Mouse (Mus musculus) embryo, embryonic 11.5 days (tissue): Measurements from ENCODE around the gene Efcab11.

Experiments used
- DNase-seq: peaks from one replicate; pipeline ENCODE4 v3.0.0-alpha.2; 2012; ENCODE audit warnings: low read depth, low spot score

Efcab11 gene

DNA sequence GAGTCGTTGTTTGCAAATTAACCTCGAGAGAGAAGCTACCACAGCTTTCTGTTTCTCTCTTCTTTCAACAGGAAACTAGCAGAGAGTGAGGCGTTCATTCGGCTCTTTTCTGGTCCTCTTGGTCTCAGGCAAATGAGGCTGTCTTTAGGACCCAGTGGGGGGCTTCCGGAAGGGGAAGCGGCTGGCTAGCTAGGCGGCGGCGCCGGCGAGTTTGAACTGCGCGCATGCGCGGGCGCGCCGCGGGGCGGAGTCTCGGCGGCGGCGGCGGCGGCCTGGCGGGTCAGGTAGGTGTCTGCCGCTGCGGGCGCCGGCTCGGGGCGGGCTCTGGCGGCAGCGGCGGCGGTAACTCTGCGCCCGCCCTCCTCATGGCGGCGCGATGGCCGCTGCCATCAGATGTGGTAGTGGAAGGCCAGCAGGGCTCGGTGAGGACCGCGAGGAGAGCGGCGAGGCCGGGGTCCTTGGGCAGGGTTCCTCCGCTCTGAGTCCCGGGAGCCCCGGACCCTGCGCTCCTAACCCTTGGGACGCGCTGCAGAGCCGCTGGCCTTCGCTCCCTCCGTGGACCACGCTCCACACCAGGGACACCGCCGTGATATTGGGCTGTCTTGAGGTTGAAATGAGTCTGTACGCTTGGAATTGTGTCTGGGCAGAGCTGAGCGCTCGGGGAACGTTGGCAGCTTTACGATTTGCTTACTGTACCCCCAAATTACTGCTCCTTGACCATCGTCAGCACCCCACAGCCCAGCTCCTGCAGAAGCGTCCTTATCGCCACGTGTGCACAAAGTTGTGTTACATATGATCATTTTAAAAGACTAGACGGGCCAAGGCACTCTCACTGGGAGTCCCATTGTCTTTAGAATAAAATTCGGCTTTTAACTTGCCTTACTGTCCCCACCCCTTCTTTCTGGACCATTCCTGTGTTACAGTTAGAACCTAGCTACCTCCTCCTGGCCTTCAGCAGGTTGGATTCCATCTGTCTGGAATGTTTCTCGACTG lies at the start of gene Efcab11, which contains the start of gene Tdp1:
Gene Efcab11, minus strand, starts transcription at position 171 of the 993 bp plus-strand sequence.
Gene Tdp1, plus strand, starts transcription at position 249 of the 993 bp plus-strand sequence.
- DNase-seq, result peak; percentile 89

DNA sequence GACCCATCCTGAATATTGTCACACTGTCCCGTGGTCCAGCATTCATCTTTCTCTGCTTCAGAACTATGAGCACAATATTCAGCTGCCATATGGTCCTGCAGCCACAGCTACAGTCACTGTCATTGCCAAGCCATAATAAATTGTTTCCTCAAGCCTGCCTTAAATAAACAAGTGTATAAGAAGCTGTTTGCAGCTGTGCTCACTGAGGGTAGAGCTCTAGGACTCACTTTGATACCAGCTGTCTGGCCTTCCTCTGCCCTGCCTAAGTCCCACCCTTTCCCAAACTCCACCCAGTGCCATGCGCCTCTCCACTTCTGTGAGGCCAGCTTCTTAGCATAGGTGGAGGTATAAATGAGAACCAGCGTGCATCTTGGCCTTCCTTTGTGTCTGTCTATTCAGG lies 49.4 kb upstream of the Efcab11 start:
- no peak for DNase-seq

DNA sequence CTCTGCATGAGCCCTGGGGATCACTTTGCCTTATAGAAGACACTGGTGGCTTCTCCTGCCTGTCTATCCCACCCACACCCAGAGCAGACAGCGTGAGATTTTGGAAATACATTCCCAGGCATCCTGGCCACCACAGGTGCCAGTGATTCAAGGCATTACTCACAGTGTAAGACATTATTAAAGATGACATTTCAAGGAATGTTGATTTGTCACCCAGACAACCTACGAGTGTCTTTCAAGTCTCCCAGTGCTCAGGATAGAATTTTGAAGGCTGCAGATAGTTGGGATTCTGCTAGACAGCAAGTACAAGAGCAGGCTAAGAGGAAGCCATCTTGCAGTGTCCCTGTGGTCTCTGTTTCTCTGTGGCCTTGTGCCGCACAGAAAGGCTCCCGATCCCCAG lies 48.0 kb upstream of the Efcab11 start:
- no peak for DNase-seq

DNA sequence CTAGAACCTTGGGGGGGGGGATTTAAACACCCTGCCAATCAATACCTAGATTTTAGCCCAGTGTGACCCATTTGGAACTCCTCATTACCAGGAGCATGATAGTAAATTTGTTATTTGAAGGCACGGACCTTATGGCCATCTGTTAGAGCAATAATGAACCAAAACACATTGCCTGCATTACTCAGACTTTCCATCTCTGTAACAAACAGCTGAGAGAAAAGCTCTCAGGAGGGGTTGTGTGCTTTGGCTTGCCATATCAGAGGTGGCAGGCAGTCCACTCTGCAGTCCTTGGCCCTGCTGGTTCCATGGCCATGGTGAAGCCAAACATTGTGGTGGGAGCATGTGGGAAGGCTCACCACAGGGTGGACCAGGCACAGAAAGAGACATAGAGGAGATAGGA lies 44.9 kb upstream of the Efcab11 start:
- no peak for DNase-seq

DNA sequence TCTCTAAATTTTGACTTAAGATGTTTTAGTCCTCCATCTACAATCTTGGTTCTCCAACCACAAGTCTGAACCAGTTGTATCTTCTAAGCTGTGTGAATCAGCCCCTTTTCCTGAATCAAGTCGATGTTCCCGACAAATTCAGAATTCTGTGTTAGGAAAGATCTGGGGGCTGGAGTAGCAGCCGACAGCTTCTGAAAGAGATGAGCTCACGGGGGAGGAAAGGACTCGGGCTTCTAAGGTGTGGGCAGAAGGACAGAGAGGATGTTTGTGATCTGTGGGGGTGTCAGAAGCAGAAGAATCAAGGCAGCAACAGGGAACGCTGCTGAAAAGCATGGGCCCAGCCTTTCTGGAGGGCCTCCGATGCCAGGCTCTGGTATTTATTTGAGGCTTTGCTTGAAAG lies 44.1 kb upstream of the Efcab11 start:
- no peak for DNase-seq

DNA sequence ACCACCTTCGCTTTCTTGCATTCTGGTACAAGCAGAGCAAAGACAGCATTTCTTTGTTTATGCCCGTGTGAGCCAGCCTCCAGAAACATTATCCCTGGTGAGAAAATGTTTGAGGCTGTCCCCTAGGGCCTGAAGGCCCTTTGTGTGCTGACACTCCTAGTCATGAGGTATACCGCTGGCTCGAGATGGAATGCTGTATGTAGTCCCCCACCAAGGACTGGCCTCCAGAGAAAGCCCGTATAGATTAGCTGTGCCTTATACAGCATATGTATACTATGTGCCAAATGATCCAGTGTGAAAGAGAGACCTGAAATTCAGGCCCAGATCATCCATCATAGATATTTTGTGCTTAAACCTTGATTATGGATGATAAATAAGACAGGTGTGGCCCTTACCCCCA lies 39.5 kb upstream of the Efcab11 start:
- no peak for DNase-seq

DNA sequence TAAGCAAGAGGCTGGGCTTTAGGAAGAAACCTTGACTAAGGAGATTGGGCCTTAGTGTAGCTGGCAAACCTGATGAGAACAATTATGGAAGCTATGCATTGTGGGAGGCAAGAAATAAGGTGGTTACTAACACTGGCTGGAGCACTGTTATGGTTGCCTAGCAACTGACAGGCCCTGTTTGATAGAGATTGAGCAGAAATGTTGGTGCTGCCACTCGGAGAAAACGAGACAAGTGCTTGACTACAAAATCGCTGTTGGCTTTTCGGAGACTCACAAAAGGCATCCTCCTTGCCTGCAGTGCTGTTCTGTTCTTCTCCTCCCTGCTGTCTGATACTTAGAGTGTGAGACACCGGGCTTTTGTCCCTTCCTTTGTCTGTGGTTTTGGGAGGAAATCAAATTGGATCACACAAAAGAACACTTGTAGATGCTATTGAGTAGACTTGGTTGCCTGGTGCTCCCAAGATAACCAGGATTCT lies 38.9 kb upstream of the Efcab11 start:
- no peak for DNase-seq

DNA sequence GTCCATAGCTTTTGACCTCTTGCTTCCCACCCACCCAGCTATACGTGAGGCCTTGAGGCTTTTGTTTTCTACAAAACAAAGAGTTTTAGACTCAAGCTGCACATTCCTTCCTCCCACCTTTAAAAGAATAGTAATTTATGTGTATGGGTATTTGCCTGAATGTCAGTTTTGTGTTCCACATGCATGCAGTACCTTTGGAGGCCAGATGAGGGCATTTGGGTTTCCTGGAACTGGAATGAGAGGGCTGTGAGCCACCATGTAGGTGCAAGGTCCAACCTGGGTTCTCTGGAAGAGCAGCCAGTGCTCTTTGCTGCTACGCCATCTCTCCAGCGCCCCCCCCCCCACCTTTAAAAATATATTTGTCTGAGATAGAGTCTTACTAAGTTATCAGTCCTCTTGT lies 36.8 kb upstream of the Efcab11 start:
- no peak for DNase-seq

DNA sequence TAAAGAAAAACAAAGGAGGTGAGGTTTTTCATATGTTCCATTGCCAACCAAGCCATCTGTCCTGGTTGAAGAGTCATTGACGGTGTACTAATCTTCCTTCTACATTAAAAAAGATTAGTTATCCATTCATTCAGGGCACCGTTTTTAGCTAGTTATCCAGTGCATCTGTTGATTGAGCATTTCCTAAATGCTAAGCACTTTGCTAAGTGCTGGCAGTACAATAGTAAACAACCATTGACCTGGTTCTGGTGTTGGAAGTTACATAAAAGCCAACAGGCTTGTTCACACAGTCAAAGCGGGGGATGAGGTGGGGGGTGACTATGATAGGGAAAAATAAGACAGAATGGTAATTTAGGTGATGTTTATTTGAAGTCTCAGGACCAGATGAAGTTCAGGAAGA lies 35.4 kb upstream of the Efcab11 start:
- DNase-seq, result no peak

DNA sequence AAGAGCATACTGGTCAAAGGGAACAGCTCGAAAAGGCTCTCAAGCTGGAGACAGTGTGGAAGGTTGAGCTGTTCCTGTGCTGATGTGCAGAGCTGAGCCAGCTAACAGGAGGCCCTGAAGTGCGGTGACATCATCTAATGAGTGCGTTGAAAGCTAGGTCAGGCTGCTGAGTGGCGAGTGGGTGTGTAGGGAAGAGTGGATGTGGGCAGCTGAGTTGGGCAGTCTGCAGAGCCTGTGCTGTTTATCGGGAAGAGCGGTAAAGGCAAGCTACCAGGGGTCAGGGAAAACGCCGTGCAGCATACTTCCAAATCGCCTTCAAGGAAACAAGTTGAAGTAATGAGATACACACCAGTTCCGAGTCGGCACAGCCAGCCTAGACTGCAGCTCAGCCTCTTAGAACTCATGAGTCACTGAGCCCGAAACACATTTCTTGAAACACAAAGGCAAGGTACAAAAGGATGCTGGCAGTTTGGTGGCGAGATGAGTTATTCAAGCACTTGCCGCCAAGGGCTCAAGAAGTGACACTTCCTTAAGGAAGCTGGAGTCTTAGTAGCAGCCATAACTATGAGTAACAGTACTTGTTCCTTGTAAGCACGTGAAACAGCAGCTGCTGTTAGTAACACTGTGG lies 33.7 kb upstream of the Efcab11 start:
- no peak for DNase-seq

DNA sequence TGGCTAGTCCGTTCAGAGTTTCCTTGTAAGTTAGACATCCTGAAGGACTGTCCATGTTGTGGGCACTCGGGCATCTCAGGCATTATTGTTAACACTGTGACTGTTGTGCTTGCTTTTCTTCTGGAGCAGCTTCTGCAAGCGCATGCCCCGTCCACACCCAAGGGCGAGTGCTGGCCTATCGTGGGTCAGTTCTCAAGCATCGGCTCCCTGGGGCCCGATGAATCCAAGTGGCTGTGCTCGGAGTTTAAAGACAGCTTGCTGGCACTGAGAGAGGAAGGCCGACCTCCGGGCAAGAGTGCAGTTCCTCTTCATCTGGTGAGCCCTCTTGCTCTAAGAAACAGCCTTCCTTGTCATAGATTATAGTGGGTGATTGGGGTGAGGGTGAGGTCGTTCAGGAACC lies 27.2 kb upstream of the Efcab11 start:
- DNase-seq, result no peak

DNA sequence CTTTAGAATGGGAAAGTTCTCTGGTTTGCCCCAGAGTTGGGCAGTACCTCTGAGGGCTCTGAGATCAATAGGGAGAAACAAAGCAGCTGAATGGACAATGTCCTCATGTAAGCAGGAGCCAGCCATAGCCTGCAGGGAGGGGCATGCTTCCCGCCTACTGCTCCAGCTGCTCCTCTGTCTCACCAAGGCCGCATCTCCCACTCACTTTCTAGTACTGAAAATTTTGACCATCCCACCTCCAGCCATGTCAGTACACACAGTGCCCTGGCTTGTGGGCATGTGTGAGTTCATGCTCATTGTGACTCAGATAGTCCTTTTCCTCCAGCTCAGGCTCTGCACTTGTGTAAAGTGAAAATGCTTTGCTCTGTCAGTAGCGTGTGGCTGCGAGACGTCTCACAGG lies 20.3 kb upstream of the Efcab11 start:
- DNase-seq, result no peak

DNA sequence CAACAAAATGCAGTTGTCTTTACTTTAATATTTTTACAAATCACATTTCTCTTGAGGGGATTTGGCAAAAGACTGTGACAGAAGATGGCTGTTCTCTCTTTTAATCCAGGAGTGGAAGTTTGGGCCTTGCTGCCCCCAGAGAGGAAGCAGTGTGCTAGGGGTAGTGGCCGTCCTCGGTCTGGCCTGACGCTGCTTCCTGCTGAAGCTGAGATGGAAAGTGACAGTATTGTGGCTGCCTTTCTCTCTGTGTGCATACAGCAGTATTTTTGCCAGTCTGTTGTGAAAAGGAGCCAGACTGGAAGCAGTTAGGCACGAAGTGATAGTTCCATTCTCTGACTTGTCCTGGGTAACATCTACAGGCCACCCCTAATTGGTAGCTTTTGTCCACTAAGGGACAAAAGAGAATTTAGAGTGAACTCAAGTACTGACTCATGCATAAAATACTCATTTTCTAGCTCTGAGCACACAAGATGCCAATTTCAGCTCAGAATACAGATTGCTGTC lies 18.7 kb upstream of the Efcab11 start:
- DNase-seq, result no peak

DNA sequence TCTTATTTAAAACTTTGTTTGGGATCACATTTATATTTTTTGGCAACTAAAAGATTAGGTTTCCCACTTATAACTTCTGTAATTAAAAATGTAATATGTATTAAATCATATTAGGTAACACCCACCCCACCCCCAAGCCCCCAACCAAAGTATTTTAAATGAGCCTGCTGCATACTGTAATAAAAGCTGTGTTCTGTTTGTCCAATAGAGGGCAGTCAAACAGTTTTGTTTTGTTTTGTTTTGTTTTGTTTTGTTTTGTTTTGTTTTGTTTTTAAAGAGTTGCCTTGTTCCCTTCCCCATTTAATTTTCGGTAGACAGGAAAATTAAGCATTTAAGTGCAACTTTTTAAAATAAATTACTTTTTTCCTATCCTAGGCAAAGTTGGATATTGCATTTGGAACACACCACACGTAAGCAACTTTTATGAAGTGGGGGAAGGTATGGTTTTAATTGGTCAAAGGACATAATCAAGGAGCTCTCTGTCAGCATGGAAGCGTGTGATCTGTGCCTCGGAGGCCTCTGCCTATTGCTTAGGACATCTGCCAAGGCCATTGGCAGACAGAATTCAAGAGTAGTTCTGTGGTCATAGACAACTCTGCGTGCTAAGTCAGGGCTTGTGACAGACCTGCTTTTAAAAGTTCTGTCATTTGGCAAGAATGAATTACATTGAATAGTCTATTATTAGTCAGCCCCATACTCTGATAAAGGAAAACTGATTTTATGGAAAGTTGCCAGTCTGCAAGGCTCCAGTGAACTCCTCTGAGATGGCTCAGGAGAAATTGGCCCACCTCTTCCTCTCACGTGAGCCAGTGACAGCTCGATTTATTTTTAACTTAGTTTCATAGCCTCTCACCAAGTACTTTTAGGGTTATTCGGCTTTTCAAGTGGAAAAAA lies 18.0 kb upstream of the Efcab11 start:
- DNase-seq, result no peak

DNA sequence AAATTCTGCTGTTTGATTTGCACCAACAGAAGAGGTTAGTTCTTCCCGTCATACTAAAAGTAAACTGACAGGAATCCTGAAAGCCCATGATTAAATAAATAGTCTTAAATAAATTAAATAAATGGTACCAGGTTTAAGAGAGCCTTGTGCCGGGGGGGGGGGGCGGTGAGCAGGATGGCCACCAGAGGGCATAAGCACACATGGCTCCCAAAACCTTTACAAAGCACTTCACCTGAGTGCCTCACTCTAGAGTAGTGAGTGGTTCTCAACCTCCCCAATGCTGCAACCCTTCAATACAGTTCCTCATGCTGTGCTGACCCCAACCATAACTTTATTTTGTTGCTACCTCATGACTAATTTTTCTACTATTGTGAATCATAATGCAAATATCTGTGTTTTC lies 15.8 kb upstream of the Efcab11 start:
- DNase-seq, result no peak

DNA sequence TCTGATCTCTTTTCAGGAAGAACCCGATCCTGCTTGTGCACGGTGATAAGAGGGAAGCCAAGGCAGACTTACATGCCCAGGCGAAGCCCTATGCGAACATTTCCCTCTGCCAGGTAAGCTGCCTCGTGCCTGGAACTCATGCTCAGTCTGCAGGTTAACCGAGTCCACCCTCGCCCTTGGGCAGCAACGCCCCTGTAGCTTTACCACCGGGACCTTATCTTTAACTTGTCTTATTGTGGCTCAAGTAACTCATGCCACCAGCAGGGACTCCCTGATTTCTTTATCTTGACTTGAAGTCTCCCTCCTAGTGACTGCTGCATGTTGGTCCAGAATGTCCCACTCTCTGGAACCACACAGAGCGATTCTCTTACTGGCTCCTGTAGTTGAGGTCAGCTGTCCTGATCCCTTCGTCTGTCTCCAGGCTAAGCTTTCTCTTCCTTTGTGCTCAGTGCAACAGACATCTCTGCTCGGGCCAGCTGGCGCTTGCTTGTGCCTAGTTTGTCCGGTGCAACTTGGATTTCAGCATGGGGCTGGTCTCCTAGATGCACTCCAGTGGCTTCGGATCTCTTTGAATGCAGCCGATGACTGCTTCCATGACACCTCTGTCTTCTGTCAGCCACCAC lies 14.1 kb upstream of the Efcab11 start:
- DNase-seq, result no peak

DNA sequence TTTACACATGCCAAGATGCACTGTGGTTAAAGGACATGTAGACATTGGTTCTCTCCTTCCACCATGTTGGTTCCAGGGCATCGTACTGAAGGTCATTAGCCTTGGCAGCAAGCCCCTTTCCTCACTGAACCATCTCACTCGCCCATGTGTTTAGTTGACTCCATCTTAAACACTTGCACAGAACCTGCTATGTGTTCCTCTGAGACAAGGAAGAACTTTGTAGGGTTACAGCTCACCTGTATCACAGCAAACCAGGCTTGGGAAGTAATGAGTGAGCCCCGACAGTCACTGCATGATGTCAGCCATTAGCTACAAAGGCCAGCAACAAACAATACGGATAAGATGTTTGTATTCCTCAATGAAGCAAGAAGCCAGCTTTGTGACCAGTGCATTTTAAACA lies 13.6 kb upstream of the Efcab11 start:
- DNase-seq, result no peak

DNA sequence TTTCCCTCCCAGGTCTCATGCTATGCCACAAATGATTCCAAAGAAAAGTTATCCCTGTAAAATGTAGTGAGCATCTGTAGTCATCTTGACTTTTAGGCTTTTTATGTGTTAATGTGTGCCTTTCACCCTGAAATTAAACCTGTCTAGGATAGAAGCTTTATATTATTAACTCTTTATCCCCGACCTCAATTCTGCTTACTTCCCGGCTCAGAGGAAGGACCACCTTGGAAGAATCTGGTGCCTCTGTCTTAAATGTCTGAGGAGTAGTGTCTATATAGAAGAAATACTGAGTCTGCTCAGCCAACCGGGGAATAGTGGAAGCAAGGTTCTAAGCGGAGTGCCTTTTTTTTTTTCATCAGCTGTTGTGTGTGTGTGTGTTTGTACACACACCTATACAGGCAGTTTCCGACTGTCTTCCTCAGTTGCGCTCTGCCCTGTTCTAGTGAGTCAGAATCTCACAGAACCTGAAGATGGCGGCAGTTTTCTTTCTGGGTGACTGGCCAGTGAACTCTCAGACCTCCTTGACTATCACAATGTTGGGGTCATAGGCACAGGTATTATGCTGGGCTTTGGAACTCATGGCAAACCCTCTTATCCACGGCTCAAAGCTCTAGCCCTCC lies 1.2 kb upstream of the Efcab11 start:
- no peak for DNase-seq

DNA sequence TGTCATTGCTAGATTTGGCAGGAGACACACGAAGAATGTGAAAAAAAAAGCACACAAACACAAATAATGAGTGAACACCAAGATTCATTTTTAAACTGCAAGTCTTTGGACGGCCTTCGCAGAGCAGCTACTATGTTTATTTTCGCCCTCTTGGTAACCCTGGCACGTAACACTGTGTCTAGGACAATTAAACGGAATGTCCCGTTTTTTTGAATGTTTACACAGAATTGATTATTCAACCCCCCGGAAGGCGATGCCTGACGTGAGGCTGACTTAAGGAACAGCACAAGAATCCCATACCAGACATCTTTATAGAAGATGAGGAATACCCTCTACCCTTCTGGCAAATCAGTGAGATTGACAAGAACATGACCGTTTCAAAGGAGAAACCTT lies 530 bp downstream of the Efcab11 start:
- DNase-seq, result no peak

DNA sequence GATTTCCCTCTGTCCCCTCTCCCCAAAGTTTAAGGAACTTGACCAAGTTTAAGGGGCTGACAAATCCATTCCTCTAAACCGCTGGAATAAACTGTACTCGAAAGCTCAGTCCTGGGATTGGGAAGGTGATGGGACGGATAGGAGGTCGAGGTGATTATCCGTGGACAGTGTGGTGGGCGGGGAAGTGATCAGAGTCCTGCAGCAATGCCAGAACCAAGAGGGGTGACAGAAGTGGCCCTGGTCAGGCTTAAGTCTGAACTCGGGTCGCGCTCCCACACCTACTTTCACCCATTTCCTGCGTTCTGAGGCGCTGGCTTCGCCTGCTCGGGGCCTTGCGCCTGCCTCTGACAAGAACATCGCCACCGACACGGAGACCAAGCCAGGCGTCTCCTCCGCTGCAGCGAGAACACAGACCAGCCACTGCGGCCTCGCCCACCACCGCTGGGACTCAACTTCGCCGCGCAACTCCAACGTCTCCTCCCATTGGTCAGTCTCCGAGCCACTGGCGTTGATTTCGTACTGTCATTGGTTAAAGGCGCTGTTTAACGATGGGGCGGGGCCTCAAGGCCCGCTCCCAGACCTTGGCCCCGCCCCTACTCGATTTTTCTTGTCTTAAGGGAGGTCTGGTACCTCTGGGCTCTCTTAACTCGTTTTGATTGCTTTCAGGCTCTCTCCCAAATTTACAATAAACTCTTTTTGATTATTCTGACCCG lies 1.1 kb downstream of the Efcab11 start:
- peak; percentile 91 for DNase-seq
